Mouse (Mus musculus) intestine, embryonic 14.5 days (tissue): ENCODE measurements around the gene Zfp512. TPM values are rescaled to one million over a fixed set of nuclear protein-coding genes. Genes with fewer than 3 reads are reported as not detected.
"Not testable (repeated sequence)": the region's sequence is repeated elsewhere in the genome, so short reads cannot be mapped to it uniquely, and the experiment has no call there.

Source experiments
- ATAC-seq: fragments of 200-750 bp; cut with Nextera tagmentation; replicated peaks from 2 replicates; pipeline ENCODE4 v1.8.0; 2017; ENCODE audit warnings: low read depth, moderate number of reproducible peaks, moderate TSS enrichment, moderate library complexity; ENCODE audit not compliant: low FRiP score, low TSS enrichment
- DNase-seq: peaks from one replicate; pipeline ENCODE4 v3.0.0-alpha.2; 2018; ENCODE audit warnings: low spot score
- H3K27ac ChIP-seq: fragments of 300-500 bp; sonication (generic); 2 replicates; pipeline ENCODE4 v1.5.1; 2014; ENCODE audit warnings: low read depth, mild to moderate bottlenecking, control low read depth
- H3K27me3 ChIP-seq: fragments of 300-500 bp; sonication (generic); replicated peaks from 2 replicates; pipeline ENCODE4 v1.6.1; 2014; ENCODE audit warnings: low read length, control low read depth; ENCODE audit not compliant: control insufficient read depth, insufficient read depth
- H3K36me3 ChIP-seq: fragments of 300-500 bp; sonication (generic); 2 replicates; pipeline ENCODE4 v1.6.1; 2014; ENCODE audit warnings: low read length, control low read depth; ENCODE audit not compliant: control insufficient read depth, insufficient read depth
- H3K4me1 ChIP-seq: fragments of 300-500 bp; sonication (generic); replicated peaks from 2 replicates; pipeline ENCODE4 v1.6.1; 2014; ENCODE audit warnings: low read length, control low read depth, mixed read lengths; ENCODE audit not compliant: control insufficient read depth, insufficient read depth
- H3K4me2 ChIP-seq: fragments of 300-500 bp; sonication (generic); 2 replicates; pipeline ENCODE4 v1.6.1; 2014; ENCODE audit warnings: low read length
- H3K4me3 ChIP-seq: fragments of 300-500 bp; sonication (generic); 2 replicates; pipeline ENCODE4 v1.5.1; 2014; ENCODE audit warnings: low read depth, low read length, control low read depth, mixed read lengths
- H3K9ac ChIP-seq: fragments of 300-500 bp; sonication (generic); 2 replicates; pipeline ENCODE4 v1.6.1; 2014; ENCODE audit warnings: mild to moderate bottlenecking, low read length
- H3K9me3 ChIP-seq: fragments of 300-500 bp; sonication (generic); 2 replicates; pipeline ENCODE4 v1.6.1; 2016; ENCODE audit warnings: low read length, control low read depth; ENCODE audit not compliant: control insufficient read depth
- WGBS: fragments of 180-500 bp; shearing (Covaris S2); extraction: QIAGEN DNeasy Blood & Tissue Kit; methylation state at CpG from one replicate; pipeline ENCODE4 v1.1.7; 2014; 5-methylcytosine and 5-hydroxymethylcytosine counted together
- polyA plus RNA-seq: library from polyadenylated mRNA; unstranded; fragments of >200 nt; fragmentation: Nextera tagmentation; extraction: Ambion mirVana; gene quantifications from 2 replicates; pipeline ENCODE4 v1.2.1, GENCODE M21; 2014

Gene Zfp512
- polyA plus RNA-seq, 1 experiment from 2014 or later, result 43.7 TPM

DNA sequence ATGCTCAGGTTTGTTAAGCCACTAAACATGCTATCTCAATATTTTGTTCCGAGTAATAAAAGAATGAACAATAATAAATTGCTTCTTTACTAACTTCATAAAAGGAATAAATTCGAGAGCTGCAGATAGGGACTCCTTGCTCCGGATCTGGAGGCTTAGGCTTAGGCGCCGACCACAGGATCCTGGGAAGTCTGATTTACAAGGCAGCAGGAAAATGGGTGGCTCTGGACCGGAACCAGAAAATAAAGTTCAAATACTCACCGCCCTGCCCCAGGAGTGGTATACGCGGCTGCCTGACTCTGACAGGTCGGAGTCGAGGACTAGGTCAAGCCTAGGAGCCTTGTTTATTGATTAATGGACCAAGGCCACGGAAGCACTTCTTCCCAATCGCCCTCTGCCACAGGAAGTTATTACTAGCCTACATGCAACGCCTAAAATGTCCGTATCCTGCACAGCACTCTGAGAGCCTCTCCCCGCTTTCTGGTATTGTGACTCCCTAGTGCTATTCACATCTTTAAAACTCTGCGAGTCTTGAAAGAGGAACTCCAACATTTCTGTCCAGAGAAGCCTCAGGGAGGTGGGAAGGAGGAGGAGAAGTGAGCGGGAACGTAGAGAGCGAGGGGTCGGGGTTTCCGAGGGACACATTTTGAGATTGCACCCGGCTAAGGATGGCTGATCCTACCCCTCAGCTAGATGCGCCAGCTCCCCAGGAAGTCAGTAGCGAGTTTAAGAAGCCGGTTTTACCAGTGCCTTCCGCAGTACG lies 74.3 kb downstream of the Zfp512 start, which contains the start of gene Slc4a1ap:
Slc4a1ap (plus strand) TSS at position 642 of the 763 bp plus-strand sequence.
- under 1% methylated on average over 28 of the region's 28 CpGs for WGBS
- peak within 1 kb of the TSS; percentile 81 for H3K27ac ChIP-seq
- H3K4me3 ChIP-seq, result peak within 1 kb of the TSS; percentile 99
- DNase-seq (peak; percentile 93), ATAC-seq (peak; percentile 91)
- H3K36me3 ChIP-seq, result peaks cover 46% of the 10 kb centered on the region
- H3K27me3 ChIP-seq, result no peaks in the 10 kb centered on the region
- H3K9ac ChIP-seq, result peak within 1 kb of the TSS; percentile 81
- peak within 1 kb of the TSS; percentile 87 for H3K4me2 ChIP-seq
- peaks cover 14% of the 10 kb centered on the region for H3K4me1 ChIP-seq
- no peaks in the 10 kb centered on the region for H3K9me3 ChIP-seq

DNA sequence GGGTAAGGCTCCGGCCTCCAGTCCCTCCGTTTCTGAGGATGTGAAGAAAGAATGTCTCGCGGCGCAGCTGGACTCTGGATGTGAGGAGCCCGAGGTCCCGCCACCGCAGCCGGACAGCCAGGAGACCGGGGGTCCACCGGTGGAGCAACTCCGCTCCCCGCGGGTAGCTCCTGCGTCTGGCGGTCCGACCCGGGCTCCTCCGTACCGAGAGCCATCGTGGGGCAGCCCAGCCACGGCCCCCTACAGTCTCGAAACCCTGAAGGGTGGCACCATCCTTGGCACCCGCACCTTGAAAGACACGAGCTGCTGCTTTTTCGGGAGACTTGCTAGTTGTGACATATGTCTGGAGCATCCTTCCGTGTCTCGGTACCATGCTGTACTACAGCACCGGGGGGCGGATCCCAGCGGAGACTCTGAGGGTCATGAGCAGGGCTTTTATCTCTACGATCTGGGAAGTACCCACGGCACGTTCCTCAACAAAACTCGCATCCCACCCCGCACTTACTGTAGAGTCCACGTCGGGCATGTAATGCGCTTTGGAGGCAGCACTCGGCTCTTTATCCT lies 75.0 kb downstream of the Zfp512 start:
- DNase-seq (no peak), ATAC-seq (peak; percentile 45; the same call in 1 of the 2 replicates)
- peak overlapping the region; percentile 81 for H3K27ac ChIP-seq
- peaks cover 14% of the 10 kb centered on the region for H3K4me1 ChIP-seq
- H3K4me2 ChIP-seq, result peak overlapping the region; percentile 87
- H3K27me3 ChIP-seq, result no peaks in the 10 kb centered on the region
- H3K36me3 ChIP-seq, result peaks cover 46% of the 10 kb centered on the region
- peak overlapping the region; percentile 81 for H3K9ac ChIP-seq
- 3% methylated on average over 40 of the region's 40 CpGs for WGBS
- no peaks in the 10 kb centered on the region for H3K9me3 ChIP-seq
- H3K4me3 ChIP-seq, result peak overlapping the region; percentile 99

DNA sequence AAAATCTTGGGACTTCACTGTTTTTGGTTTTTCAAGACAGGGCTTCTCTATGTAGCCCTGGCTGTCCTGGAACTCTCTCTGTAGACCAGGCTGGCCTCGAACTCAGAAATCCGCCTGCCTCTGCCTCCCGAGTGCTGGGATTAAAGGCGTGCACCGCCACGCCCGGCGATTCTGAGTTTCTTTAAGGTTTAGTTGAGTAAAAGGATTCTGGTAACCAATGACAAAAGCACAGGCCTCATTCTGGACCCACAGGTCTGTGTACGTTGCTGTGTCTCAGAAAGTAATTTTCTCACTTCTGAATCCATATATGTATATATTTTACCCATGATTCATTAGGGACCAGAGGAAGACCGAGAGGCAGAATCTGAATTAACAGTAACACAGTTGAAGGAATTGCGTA lies 75.5 kb downstream of the Zfp512 start, which contains the start of gene Supt7l:
Supt7l (minus strand) TSS at position 101 of the 400 bp plus-strand sequence.
- peaks cover 46% of the 10 kb centered on the region for H3K36me3 ChIP-seq
- H3K9me3 ChIP-seq, H3K27me3 ChIP-seq, ATAC-seq, DNase-seq: not testable (repeated sequence)
- H3K4me3 ChIP-seq, result peak within 1 kb of the TSS; percentile 99
- 73% methylated on average over 11 of the region's 11 CpGs for WGBS
- H3K4me2 ChIP-seq, result peak within 1 kb of the TSS; percentile 87
- H3K4me1 ChIP-seq, result peaks cover 14% of the 10 kb centered on the region
- H3K27ac ChIP-seq, result peak within 1 kb of the TSS; percentile 81
- H3K9ac ChIP-seq, result peak within 1 kb of the TSS; percentile 81

DNA sequence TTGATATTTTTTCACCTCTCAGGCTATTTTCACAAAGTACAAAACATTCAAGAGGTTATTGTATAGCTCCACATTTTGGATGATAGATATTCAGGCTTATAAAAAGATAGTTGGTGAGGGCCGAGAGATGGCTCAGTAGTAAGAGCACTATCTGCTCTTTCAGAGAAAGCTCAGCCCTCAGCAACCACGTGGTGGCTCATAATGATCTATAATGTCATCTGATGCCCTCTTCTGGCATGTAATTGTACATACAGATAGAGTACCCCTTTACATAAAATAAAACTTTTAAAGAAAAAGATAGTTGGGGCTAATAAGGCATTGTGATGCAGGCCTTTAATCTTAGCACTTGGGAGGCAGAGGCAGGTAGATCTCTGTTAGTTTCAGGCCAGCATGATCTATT lies 76.3 kb downstream of the Zfp512 start:
- WGBS, result 48% methylated on average over 2 of the region's 2 CpGs

More for the DNA sequence above, 76.3 kb downstream of the Zfp512 start:
- H3K9me3 ChIP-seq, result no peaks in the 10 kb centered on the region
- DNase-seq (no peak), ATAC-seq (no peak)
- no peak overlapping the region for H3K27ac ChIP-seq
- peaks cover 14% of the 10 kb centered on the region for H3K4me1 ChIP-seq
- H3K27me3 ChIP-seq, result no peaks in the 10 kb centered on the region
- H3K4me3 ChIP-seq, result no peak overlapping the region
- H3K4me2 ChIP-seq, result no peak overlapping the region
- peaks cover 49% of the 10 kb centered on the region for H3K36me3 ChIP-seq
- H3K9ac ChIP-seq, result no peak overlapping the region

Other genes with a start within 250 kb of the Zfp512 start
- 139 and 145 TPM in 2 replicates for gene Ppm1g, start 231.7 kb upstream of the Zfp512 start, polyA plus RNA-seq
- gene Nrbp1, start 211.6 kb upstream of the Zfp512 start, polyA plus RNA-seq, result 138 and 158 TPM in 2 replicates
- gene Gm9970, start 211.2 kb upstream of the Zfp512 start, polyA plus RNA-seq, result 0.48 and 0.60 TPM in 2 replicates
- 59.4 and 71.9 TPM in 2 replicates for gene Krtcap3, start 200.7 kb upstream of the Zfp512 start, polyA plus RNA-seq
- gene Ift172, start 161.3 kb upstream of the Zfp512 start, polyA plus RNA-seq, result 29.5 and 30.6 TPM in 2 replicates
- gene Fndc4, start 156.4 kb upstream of the Zfp512 start, polyA plus RNA-seq, result 39.9 and 41.9 TPM in 2 replicates
- 0.42 and 0.60 TPM in 2 replicates for gene Gckr, start 155.0 kb upstream of the Zfp512 start, polyA plus RNA-seq
- 0.07 TPM in 1 of 2 replicates, not detected in the other for gene 4930548H24Rik, start 33.3 kb downstream of the Zfp512 start, polyA plus RNA-seq
- gene Gpn1, start 42.3 kb downstream of the Zfp512 start, polyA plus RNA-seq, result 65.4 and 66.3 TPM in 2 replicates
- gene Slc4a1ap, start 74.6 kb downstream of the Zfp512 start, polyA plus RNA-seq, result 25.4 and 28.3 TPM in 2 replicates
- 14.5 and 16.7 TPM in 2 replicates for gene Supt7l, start 75.4 kb downstream of the Zfp512 start, polyA plus RNA-seq
- 298 and 334 TPM in 2 replicates for gene Mrpl33, start 144.5 kb downstream of the Zfp512 start, polyA plus RNA-seq
- gene Rbks, start 245.2 kb downstream of the Zfp512 start, polyA plus RNA-seq, result 7.8 and 8.5 TPM in 2 replicates
- 43.5 and 54.5 TPM in 2 replicates for gene Babam2, start 245.3 kb downstream of the Zfp512 start, polyA plus RNA-seq